Mouse (Mus musculus) lung, embryonic 14.5 days (tissue): ENCODE results near the gene Fbxo22. TPM values are rescaled to one million over a fixed set of nuclear protein-coding genes. Genes with fewer than 3 reads are reported as not detected.
"Not testable (repeated sequence)": the region's sequence is repeated elsewhere in the genome, so short reads cannot be mapped to it uniquely, and the experiment has no call there.

Experiments used
- ATAC-seq: fragments of 200-750 bp; cut with Nextera tagmentation; 2 replicates; pipeline ENCODE4 v1.8.0; 2017; ENCODE audit warnings: mild to moderate bottlenecking, moderate TSS enrichment, moderate library complexity; ENCODE audit not compliant: insufficient read depth
- DNase-seq: peaks from one replicate; pipeline ENCODE4 v3.0.0-alpha.2; 2015
- H3K27ac ChIP-seq: fragments of 300-500 bp; sonication (generic); 2 replicates; pipeline ENCODE4 v1.5.1; 2014; ENCODE audit warnings: low read depth, mild to moderate bottlenecking, moderate library complexity
- H3K27me3 ChIP-seq: fragments of 300-500 bp; sonication (generic); 2 replicates; pipeline ENCODE4 v1.6.1; 2014; ENCODE audit warnings: low read length, control low read depth; ENCODE audit not compliant: insufficient read depth
- H3K36me3 ChIP-seq: fragments of 300-500 bp; sonication (generic); 2 replicates; pipeline ENCODE4 v1.6.1; 2014; ENCODE audit warnings: control low read depth; ENCODE audit not compliant: insufficient read depth
- H3K4me1 ChIP-seq: fragments of 300-500 bp; sonication (generic); 2 replicates; pipeline ENCODE4 v1.6.1; 2014; ENCODE audit warnings: antibody characterized with exemption, control low read depth; ENCODE audit not compliant: insufficient read depth
- H3K4me2 ChIP-seq: fragments of 300-500 bp; sonication (generic); 2 replicates; pipeline ENCODE4 v1.6.1; 2014; ENCODE audit warnings: mild to moderate bottlenecking
- H3K4me3 ChIP-seq: fragments of 300-500 bp; sonication (generic); 2 replicates; pipeline ENCODE4 v1.5.1; 2014; ENCODE audit warnings: low read depth, low read length
- H3K9ac ChIP-seq: fragments of 300-500 bp; sonication (generic); 2 replicates; pipeline ENCODE4 v1.6.1; 2014
- H3K9me3 ChIP-seq: fragments of 300-500 bp; sonication (generic); 2 replicates; pipeline ENCODE4 v1.6.1; 2016; ENCODE audit warnings: low read depth, low read length, control low read depth
- CTCF ChIP-seq: IDR thresholded peaks from 2 replicates; pipeline ENCODE4 v1.5.1; 2016; ENCODE audit warnings: antibody characterized with exemption, low read depth
- WGBS: fragments of 180-500 bp; shearing (Covaris S2); extraction: QIAGEN DNeasy Blood & Tissue Kit; methylation state at CpG from one replicate; pipeline ENCODE4 v1.1.7; 2014; 5-methylcytosine and 5-hydroxymethylcytosine counted together
- polyA plus RNA-seq: library from polyadenylated mRNA; unstranded; fragments of >200 nt; fragmentation: Nextera tagmentation; extraction: Ambion mirVana; gene quantifications from 2 replicates; pipeline ENCODE4 v1.2.1, GENCODE M21; 2014

Fbxo22 gene
- polyA plus RNA-seq, 1 experiment from 2014 or later: 65.9 TPM

- no peak for TF ChIP-seq CTCF
- ATAC-seq (no peak), DNase-seq (no peak)
- Histone ChIP-seq H3K4me2 (no peak overlapping the region), H3K36me3 (no peaks in the 10 kb centered on the region), H3K9ac (no peak overlapping the region), H3K4me1 (no peaks in the 10 kb centered on the region), H3K9me3 (no peaks in the 10 kb centered on the region), H3K27me3 (no peaks in the 10 kb centered on the region), H3K4me3 (no peak overlapping the region), H3K27ac (no peak overlapping the region)
- WGBS: 95% methylated on average over 4 of the region's 4 CpGs
These were observed 38.2 kb downstream of the Fbxo22 start for GRCm38 (mm10) chr9:55246918-55247317.

GRCm38 (mm10) chr9:55248465-55248864, 39.7 kb downstream of the Fbxo22 start:
- Histone ChIP-seq H3K4me3 (no peak overlapping the region), H3K4me1 (no peaks in the 10 kb centered on the region), H3K4me2 (no peak overlapping the region), H3K9ac (no peak overlapping the region), H3K27me3 (no peaks in the 10 kb centered on the region), H3K27ac (no peak overlapping the region), H3K9me3 (no peaks in the 10 kb centered on the region), H3K36me3 (no peaks in the 10 kb centered on the region)
- TF ChIP-seq CTCF: no peak
- 69% methylated on average over 4 of the region's 4 CpGs for WGBS
- DNase-seq: no peak
- no peak for ATAC-seq

- 77% methylated on average over 6 of the region's 6 CpGs for whole genome bisulfite sequencing
- H3K36me3 ChIP-seq: no peaks in the 10 kb centered on the region
- H3K9ac ChIP-seq: no peak overlapping the region
- no peaks in the 10 kb centered on the region for H3K27me3 ChIP-seq
- no peak overlapping the region for H3K4me3 ChIP-seq
- no peak for ATAC-seq
- H3K9me3 ChIP-seq: no peaks in the 10 kb centered on the region
- no peak for DNase-seq
- no peak for TF ChIP-seq CTCF
- H3K27ac ChIP-seq: no peak overlapping the region
- H3K4me1 ChIP-seq: no peaks in the 10 kb centered on the region
- H3K4me2 ChIP-seq: no peak overlapping the region
These were observed 42.0 kb downstream of the Fbxo22 start for GRCm38 (mm10) chr9:55250595-55251247.

- not testable (repeated sequence) for H3K9me3 ChIP-seq, ATAC-seq, H3K9ac ChIP-seq, H3K4me2 ChIP-seq, H3K4me3 ChIP-seq, H3K4me1 ChIP-seq, H3K27me3 ChIP-seq, H3K27ac ChIP-seq, H3K36me3 ChIP-seq
- DNase-seq: peak; percentile 41
- 48% methylated on average over 2 of the region's 2 CpGs for WGBS
These were observed 43.4 kb downstream of the Fbxo22 start for GRCm38 (mm10) chr9:55252097-55252496.

- H3K36me3 ChIP-seq: no peaks in the 10 kb centered on the region
- no peak overlapping the region for H3K9ac ChIP-seq
- H3K4me3 ChIP-seq: no peak overlapping the region
- no peaks in the 10 kb centered on the region for H3K9me3 ChIP-seq
- H3K27ac ChIP-seq: no peak overlapping the region
- no peaks in the 10 kb centered on the region for H3K4me1 ChIP-seq
- no peak for TF ChIP-seq CTCF
- ATAC-seq: no peak
- H3K27me3 ChIP-seq: no peaks in the 10 kb centered on the region
- WGBS: 60% methylated on average over 1 of the region's 1 CpGs
- H3K4me2 ChIP-seq: no peak overlapping the region
- DNase-seq: no peak
These were observed 45.1 kb downstream of the Fbxo22 start for GRCm38 (mm10) chr9:55253849-55254248.

- Histone ChIP-seq H3K9me3 (no peaks in the 10 kb centered on the region), H3K4me1 (no peaks in the 10 kb centered on the region), H3K27me3 (no peaks in the 10 kb centered on the region), H3K4me3 (no peak overlapping the region), H3K9ac (no peak overlapping the region), H3K27ac (no peak overlapping the region), H3K36me3 (no peaks in the 10 kb centered on the region), H3K4me2 (no peak overlapping the region)
- TF ChIP-seq CTCF: no peak
- WGBS: 86% methylated on average over 5 of the region's 5 CpGs
- ATAC-seq (no peak), DNase-seq (no peak)
These were observed 46.3 kb downstream of the Fbxo22 start for GRCm38 (mm10) chr9:55255056-55255455.

GRCm38 (mm10) chr9:55255604-55256003, 46.9 kb downstream of the Fbxo22 start:
- Histone ChIP-seq H3K27me3 (no peaks in the 10 kb centered on the region), H3K4me3 (no peak overlapping the region), H3K27ac (no peak overlapping the region), H3K9me3 (no peaks in the 10 kb centered on the region), H3K4me2 (no peak overlapping the region), H3K36me3 (no peaks in the 10 kb centered on the region), H3K9ac (no peak overlapping the region), H3K4me1 (no peaks in the 10 kb centered on the region)
- TF ChIP-seq CTCF: no peak
- 54% methylated on average over 4 of the region's 4 CpGs for WGBS
- ATAC-seq: no peak
- DNase-seq: no peak

GRCm38 (mm10) chr9:55257105-55257504, 48.4 kb downstream of the Fbxo22 start:
- ATAC-seq (no peak), DNase-seq (no peak)
- 83% methylated on average over 2 of the region's 2 CpGs for WGBS
- H3K4me1 ChIP-seq: no peaks in the 10 kb centered on the region
- H3K27me3 ChIP-seq: no peaks in the 10 kb centered on the region
- H3K9ac ChIP-seq: no peak overlapping the region
- no peaks in the 10 kb centered on the region for H3K9me3 ChIP-seq
- no peak for TF ChIP-seq CTCF
- H3K27ac ChIP-seq: no peak overlapping the region
- no peak overlapping the region for H3K4me2 ChIP-seq
- H3K36me3 ChIP-seq: no peaks in the 10 kb centered on the region
- H3K4me3 ChIP-seq: no peak overlapping the region
